Mouse (Mus musculus) c-Kit-positive CD71-negative TER-119-negative erythroid progenitor cells, embryonic 14.5 days (primary cell): ENCODE data around the gene Xlr5c.
"Not testable (repeated sequence)": the region's sequence is repeated elsewhere in the genome, so short reads cannot be mapped to it uniquely, and the experiment has no call there.

ENCODE experiments used
- DNase-seq: peaks from one replicate; pipeline ENCODE4 v3.0.0-alpha.2; 2013; ENCODE audit warnings: low read depth

Xlr5c gene

DNA sequence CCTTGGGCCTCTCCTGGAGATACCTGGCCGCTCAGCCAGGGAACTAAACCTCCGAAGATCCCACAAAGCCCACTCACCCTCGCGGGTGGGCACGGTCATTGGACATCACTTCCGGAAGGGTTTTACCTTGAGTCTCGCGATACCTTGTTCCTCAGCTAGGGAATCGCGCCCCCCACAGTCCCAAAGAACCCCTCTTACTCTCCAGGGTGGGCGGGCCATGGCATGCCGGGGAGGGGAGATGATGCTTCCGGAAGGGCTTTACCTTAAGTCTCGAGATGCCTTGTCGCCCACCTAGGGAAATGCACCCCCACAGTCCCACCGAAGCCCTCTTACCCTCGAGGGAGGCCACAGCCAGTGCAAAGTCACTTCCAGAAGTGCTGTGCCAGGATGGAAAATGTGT lies at the start of gene Xlr5c, which contains the start of gene Xlr5a:
Xlr5c (minus strand) TSS at position 101 of the 400 bp plus-strand sequence.
Xlr5a (minus strand) TSS at position 101 of the 400 bp plus-strand sequence.
- DNase-seq, result not testable (repeated sequence)

DNA sequence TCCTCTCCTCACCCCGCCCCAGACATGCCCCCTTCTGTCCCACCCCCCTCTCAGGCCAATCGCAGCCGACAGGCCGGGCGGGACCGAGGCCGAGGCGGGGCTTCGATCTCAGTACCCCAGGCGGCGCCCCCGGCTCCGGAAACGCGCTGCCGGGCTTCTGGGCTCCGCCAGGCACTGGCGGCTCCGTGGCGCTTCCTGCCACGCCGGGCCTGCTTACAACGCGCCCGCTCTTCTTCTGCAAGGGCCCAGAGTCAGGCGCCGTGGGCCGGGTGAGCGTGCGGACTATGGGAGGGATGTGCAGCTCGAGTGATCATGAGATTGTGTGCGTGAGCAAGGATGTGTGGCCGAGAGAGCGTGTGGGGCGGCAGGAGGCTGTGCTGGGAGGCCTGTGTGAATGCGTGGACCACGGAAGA lies 49.7 kb upstream of the Xlr5c start, which contains the start of gene Zfp275:
Zfp275 (plus strand) TSS at position 139 of the 413 bp plus-strand sequence.
- no peak for DNase-seq

DNA sequence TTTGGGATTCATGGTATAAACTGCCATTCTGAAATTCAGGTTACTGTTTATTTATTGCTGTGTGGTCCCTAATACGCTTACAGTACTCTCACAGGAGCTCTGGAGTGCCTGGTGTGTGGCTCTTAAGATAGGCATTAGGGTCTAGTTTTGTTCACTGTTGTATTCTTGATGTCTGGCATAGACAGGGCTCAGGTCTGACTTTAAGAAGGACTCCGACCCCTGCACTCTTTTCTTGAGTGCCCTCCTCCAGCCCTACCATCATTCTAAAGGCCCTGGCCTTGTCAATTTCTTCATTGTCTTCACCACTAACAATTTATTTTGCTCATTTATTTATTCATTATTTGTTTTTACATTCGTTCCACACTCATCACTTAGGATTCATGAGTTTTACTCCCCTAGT lies 49.3 kb upstream of the Xlr5c start:
- no peak for DNase-seq

DNA sequence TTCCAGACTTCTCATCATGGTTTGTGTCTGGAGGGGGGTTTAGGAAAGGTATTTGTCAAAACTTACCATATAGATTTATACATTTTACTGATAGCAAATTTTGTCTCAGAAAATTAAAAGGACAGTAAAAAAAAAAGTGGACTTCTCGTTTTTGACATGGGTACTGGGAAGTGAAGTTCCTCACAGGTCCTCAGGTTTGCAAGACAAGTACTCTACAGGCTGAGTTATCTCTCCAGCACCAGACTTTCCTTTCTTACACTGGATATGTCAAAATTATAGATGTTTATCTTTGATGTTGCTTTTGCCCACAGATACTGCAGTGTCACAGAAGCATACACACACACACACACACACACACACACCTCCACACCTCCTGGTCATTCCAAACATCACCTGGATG lies 48.7 kb upstream of the Xlr5c start:
- no peak for DNase-seq

DNA sequence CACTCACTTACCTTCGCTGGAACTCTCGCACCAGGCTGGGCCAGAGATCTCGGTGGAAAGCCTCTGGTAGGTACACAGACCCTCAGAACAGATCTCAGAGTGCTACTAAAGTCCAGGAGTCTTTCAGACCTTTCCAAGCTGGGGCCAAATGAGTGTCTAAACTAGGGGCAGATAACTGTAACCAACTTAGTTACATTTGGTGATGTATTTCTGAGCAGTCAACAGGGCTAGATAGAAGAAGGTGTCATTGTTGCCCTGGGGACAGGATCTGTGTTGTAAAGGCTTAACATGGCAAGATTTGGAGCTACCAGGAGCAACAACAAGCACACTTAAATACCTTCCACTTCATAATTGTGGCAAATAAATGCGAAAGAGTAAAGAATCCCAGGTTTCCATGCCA lies 44.0 kb upstream of the Xlr5c start, which contains the start of gene Gm45015:
Gm45015 (minus strand) TSS at position 101 of the 400 bp plus-strand sequence.
- no peak for DNase-seq

DNA sequence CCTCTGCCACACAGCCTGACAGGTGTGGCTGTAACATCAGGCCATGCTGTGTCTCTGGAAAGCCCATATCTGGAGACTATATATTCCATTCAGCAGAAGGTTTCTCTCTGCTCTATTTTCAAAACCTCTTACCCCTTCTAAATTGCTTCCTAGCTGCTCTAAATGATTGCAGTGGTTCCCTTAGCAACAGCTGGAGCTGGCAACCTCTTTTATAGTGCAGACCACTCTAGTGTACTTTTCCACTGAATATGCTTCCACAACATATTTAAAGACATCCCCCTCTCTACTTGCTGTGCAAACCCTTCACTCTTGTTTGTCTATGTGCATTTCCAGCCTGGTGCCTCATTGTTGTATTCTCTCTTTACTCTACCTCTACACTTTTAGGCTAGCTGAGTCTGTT lies 40.8 kb upstream of the Xlr5c start:
- DNase-seq, result no peak

DNA sequence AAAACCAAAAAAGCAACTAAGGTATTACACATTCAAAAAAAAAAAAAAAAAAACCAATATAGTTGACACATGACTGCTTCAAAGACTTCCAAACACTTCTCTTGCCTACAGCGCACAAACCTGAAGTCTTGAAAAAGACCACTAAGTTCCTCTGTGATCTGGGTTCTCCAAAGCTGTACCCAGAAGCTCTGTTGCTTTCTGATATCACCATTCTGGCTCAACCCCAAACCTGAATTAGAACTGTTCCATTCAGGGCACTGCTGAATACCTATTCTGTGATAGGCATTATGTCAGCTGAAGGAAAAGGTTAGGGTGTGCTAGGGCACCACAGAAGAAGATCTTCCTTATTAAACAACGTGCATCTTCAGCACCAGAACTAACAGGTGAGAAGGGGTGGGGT lies 34.4 kb upstream of the Xlr5c start:
- no peak for DNase-seq

DNA sequence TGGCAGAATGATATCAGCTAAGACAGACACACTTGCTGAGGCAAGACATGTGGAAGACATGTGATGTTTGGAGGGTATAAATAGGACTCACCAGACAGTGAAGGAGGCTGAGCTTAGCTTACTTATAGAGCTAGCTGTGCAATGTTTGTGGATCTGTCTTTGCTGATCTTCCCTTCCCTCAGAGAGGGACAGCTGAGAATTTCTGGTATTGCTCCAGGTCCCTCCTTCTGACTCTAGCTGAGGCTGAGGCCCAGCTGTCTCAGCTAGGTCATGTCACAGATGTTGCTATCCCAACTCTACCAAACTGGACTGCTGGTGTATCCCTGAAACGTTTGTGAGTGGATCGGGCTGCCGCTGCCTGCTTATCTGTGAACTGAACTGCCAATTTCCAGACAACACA lies 28.3 kb upstream of the Xlr5c start:
- no peak for DNase-seq

DNA sequence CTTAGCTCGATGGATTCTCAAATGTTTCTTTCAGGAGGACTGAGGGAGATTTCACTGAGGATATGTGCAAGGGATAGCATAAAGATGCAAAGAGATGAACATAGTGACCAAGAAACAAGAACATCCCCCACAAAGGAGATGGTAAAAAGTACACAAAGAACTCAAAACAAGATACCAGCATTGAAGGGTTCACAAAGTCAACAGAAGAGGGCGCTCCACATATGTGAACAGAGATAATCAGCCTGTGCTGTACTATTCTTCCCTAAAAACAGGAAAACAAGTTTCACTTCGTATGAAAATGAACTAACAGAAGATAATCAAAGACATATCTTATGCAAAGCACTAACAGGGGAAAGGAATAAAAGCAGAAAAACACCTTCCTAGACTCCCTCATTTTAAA lies 19.7 kb upstream of the Xlr5c start:
- peak; percentile 33 for DNase-seq

DNA sequence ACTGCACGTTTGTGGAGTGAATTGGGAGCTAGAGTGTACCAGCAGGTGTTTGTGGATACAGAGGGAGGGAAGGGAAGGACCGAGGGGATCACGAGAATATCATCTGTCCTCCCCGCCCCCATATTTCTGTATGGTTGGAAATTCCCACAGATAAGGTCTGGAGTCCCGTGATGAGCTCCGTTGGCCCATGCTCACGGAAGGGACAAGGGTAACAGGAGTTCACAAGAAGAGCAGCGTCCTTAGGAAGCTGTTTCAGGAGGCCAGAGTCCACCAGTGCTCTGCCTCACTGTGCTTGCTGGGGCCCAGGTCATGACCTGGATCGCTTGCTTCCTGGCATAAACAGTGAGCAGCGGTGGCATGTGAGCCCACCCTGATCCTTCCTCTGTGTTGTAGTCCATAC lies 3.0 kb upstream of the Xlr5c start:
- not testable (repeated sequence) for DNase-seq

DNA sequence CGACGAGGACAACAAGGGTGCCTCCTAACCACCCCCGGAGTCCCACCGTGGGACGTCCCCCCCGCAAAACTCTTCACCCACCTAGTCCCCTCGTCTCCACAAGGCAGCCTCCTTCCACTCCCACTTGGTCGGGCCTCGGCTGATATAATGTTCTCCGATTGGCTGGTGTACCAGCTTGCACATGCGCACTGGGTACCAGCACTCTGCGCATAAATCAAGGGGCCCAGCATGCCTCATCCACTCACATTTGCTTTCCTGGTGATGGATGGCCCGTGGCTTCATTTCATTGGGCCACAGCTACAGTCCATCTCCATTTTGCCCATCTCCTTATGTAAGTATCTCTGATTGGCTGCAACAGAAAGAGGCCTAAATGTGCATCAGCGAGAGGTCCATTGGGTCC lies 27.5 kb downstream of the Xlr5c start, which contains the start of gene Xlr3c:
Xlr3c (minus strand) TSS at position 121 of the 400 bp plus-strand sequence.
- not testable (repeated sequence) for DNase-seq

DNA sequence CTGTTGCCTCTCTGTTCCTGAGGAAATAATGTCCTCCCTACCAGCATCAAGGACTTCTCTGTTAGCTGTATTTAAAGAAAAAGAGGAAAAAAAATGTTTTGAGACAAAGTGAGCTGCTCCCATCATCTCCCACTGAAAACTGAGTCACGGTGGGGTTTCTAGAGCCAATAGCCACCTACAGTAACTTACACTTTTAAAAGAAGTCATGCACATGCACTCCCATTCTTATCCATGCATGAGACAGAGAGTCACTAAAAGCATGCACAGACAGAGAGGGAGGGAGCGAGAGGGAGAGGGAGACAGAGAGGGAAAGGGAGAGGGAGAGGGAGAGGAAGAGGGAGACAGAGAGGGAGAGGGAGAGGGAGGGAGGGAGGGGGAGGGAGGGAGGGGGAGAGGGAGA lies 30.3 kb downstream of the Xlr5c start:
- not testable (repeated sequence) for DNase-seq

DNA sequence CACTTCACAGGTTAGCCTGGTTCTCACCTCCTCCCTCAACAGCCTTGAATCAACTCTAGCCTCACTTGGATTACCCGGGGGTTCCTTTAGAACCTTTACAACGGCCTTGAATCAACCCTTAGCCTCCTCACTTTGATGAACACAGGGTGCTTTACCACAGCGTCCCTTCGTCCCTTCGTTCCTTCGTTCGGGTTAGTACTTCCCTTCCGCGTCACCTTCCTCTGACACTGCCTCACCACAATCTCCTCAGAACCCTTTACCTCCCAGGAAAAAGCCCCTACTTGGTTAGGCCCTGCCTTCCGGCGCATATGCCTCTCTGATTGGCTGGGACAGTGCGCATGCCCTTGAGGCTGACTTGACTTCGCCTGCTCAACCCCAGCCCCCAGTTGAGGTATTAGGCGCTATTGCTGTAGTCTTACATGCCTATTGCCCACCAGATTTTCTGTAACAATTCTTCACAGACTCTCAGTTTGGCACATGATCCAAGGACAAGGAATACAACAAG lies 49.9 kb downstream of the Xlr5c start, which contains the start of gene Xlr4c:
Xlr4c (minus strand) TSS at position 310 of the 505 bp plus-strand sequence.
- not testable (repeated sequence) for DNase-seq
